Mouse (Mus musculus) heart, postnatal 0 days (tissue): Measurements from ENCODE around the gene Lzts2. TPM values are rescaled to one million over a fixed set of nuclear protein-coding genes. Genes with fewer than 3 reads are reported as not detected.
A peak's percentile ranks its signal among the peaks of the same experiment; 100 is the strongest.

ENCODE experiments used
- ATAC-seq: fragments of 200-750 bp; cut with Nextera tagmentation; 2 replicates; pipeline ENCODE4 v1.8.0; 2017; ENCODE audit warnings: low read depth, moderate number of reproducible peaks, moderate library complexity; ENCODE audit not compliant: insufficient read depth
- DNase-seq: peaks from one replicate; pipeline ENCODE4 v3.0.0-alpha.2; 2016; ENCODE audit warnings: low spot score
- H3K27ac ChIP-seq: fragments of 300-500 bp; sonication (generic); 2 replicates; pipeline ENCODE4 v1.5.1; 2014; ENCODE audit warnings: low read depth, mild to moderate bottlenecking
- H3K27me3 ChIP-seq: fragments of 300-500 bp; sonication (generic); 2 replicates; pipeline ENCODE4 v1.6.1; 2014; ENCODE audit warnings: low read length, mixed read lengths; ENCODE audit not compliant: control insufficient read depth, insufficient read depth
- H3K36me3 ChIP-seq: fragments of 300-500 bp; sonication (generic); replicated peaks from 2 replicates; pipeline ENCODE4 v1.6.1; 2014; ENCODE audit warnings: low read length, mixed read lengths; ENCODE audit not compliant: control insufficient read depth, insufficient read depth
- H3K4me1 ChIP-seq: fragments of 300-500 bp; sonication (generic); 2 replicates; pipeline ENCODE4 v1.6.1; 2014; ENCODE audit warnings: antibody characterized with exemption; ENCODE audit not compliant: control insufficient read depth, insufficient read depth
- H3K4me2 ChIP-seq: fragments of 300-500 bp; sonication (generic); 2 replicates; pipeline ENCODE4 v1.6.1; 2014; ENCODE audit warnings: low read depth, mild to moderate bottlenecking, low read length, moderate library complexity
- H3K4me3 ChIP-seq: fragments of 300-500 bp; sonication (generic); 2 replicates; pipeline ENCODE4 v1.5.1; 2014; ENCODE audit warnings: low read depth, low read length
- H3K9ac ChIP-seq: fragments of 300-500 bp; sonication (generic); replicated peaks from 2 replicates; pipeline ENCODE4 v1.6.1; 2014; ENCODE audit warnings: low read depth, low read length, mixed read lengths
- H3K9me3 ChIP-seq: fragments of 300-500 bp; sonication (generic); replicated peaks from 2 replicates; pipeline ENCODE4 v1.6.1; 2016; ENCODE audit warnings: low read length; ENCODE audit not compliant: control insufficient read depth
- CTCF ChIP-seq: IDR thresholded peaks from 2 replicates; pipeline ENCODE4 v1.5.1; 2016; ENCODE audit warnings: antibody characterized with exemption, control low read depth, low read depth
- EP300 ChIP-seq: IDR thresholded peaks from 2 replicates; pipeline ENCODE4 v1.6.1; 2016; ENCODE audit warnings: antibody characterized with exemption, low read depth
- WGBS: fragments of 180-500 bp; shearing (Covaris S2); extraction: QIAGEN DNeasy Blood & Tissue Kit; methylation state at CpG from one replicate; pipeline ENCODE4 v1.1.7; 2014; 5-methylcytosine and 5-hydroxymethylcytosine counted together
- polyA plus RNA-seq: library from polyadenylated mRNA; unstranded; fragments of >200 nt; fragmentation: Nextera tagmentation; extraction: Ambion mirVana; gene quantifications from 2 replicates; pipeline ENCODE4 v1.2.1, GENCODE M21; 2015
- total RNA-seq: library from RNA; depleted of rRNA; stranded (reverse); fragments of >200 nt; gene quantifications from 2 replicates; pipeline ENCODE4 v1.2.3, GENCODE M21; 2014; ENCODE audit warnings: low replicate concordance

Gene Lzts2
- total and polyA plus RNA-seq, 2 experiments from 2014 or later = 29.7 to 127 TPM

GRCm38 (mm10) chr19:45020348-45020747 lies 6.1 kb downstream of the Lzts2 start:
- H3K4me2 ChIP-seq = peak overlapping the region; percentile 42
- no peak for TF ChIP-seq EP300
- TF ChIP-seq CTCF = no peak
- 0 out of 2 replicates have a peak overlapping the region, but pooled peaks have one; percentile 29 for H3K9ac ChIP-seq
- peak overlapping the region; percentile 27; the same call in 1 of the 2 replicates for H3K27ac ChIP-seq
- ATAC-seq (no peak), DNase-seq (peak; percentile 66)
- H3K4me3 ChIP-seq = peak overlapping the region; percentile 4; the same call in 1 of the 2 replicates
- H3K9me3 ChIP-seq = no peaks in the 10 kb centered on the region
- no peaks in the 10 kb centered on the region for H3K27me3 ChIP-seq
- H3K4me1 ChIP-seq = peaks cover 17% of the 10 kb centered on the region
- peaks cover 24% of the 10 kb centered on the region for H3K36me3 ChIP-seq
- 42% methylated on average over 6 of the region's 6 CpGs for WGBS

- WGBS = 71% methylated on average over 15 of the region's 15 CpGs
- Histone ChIP-seq H3K9ac (0 out of 2 replicates have a peak overlapping the region, but pooled peaks have one; percentile 29), H3K9me3 (no peaks in the 10 kb centered on the region), H3K36me3 (peaks cover 34% of the 10 kb centered on the region), H3K27me3 (no peaks in the 10 kb centered on the region), H3K4me1 (peaks cover 17% of the 10 kb centered on the region), H3K4me2 (0 out of 2 replicates have a peak overlapping the region, but pooled peaks have one; percentile 42), H3K4me3 (no peak overlapping the region), H3K27ac (no peak overlapping the region)
- no peak for TF ChIP-seq CTCF
- no peak for TF ChIP-seq EP300
- DNase-seq = no peak
- no peak for ATAC-seq
These were observed 7.1 kb downstream of the Lzts2 start for GRCm38 (mm10) chr19:45021362-45021761.

- H3K27ac ChIP-seq = no peak overlapping the region
- peaks cover 17% of the 10 kb centered on the region for H3K4me1 ChIP-seq
- no peak overlapping the region for H3K9ac ChIP-seq
- WGBS = 77% methylated on average over 11 of the region's 11 CpGs
- TF ChIP-seq CTCF (no peak), EP300 (no peak)
- peaks cover 49% of the 10 kb centered on the region for H3K36me3 ChIP-seq
- H3K9me3 ChIP-seq = no peaks in the 10 kb centered on the region
- no peaks in the 10 kb centered on the region for H3K27me3 ChIP-seq
- DNase-seq (no peak), ATAC-seq (no peak)
- no peak overlapping the region for H3K4me2 ChIP-seq
- H3K4me3 ChIP-seq = no peak overlapping the region
These were observed 9.8 kb downstream of the Lzts2 start for GRCm38 (mm10) chr19:45023993-45024392.

GRCm38 (mm10) chr19:45024775-45025174 lies 10.6 kb downstream of the Lzts2 start:
- TF ChIP-seq EP300 (no peak), CTCF (no peak)
- Histone ChIP-seq H3K9ac (no peak overlapping the region), H3K4me3 (no peak overlapping the region), H3K4me2 (no peak overlapping the region), H3K36me3 (peaks cover 49% of the 10 kb centered on the region), H3K27ac (no peak overlapping the region), H3K9me3 (no peaks in the 10 kb centered on the region), H3K4me1 (peaks cover 17% of the 10 kb centered on the region), H3K27me3 (no peaks in the 10 kb centered on the region)
- ATAC-seq = no peak
- no peak for DNase-seq
- 89% methylated on average over 20 of the region's 20 CpGs for WGBS

GRCm38 (mm10) chr19:45025937-45026568 lies 11.8 kb downstream of the Lzts2 start:
- peaks cover 49% of the 10 kb centered on the region for H3K36me3 ChIP-seq
- H3K9me3 ChIP-seq = no peaks in the 10 kb centered on the region
- 90% methylated on average over 37 of the region's 37 CpGs for WGBS
- no peak overlapping the region for H3K4me3 ChIP-seq
- H3K4me1 ChIP-seq = peaks cover 14% of the 10 kb centered on the region
- TF ChIP-seq EP300 = no peak
- TF ChIP-seq CTCF = no peak
- H3K27me3 ChIP-seq = no peaks in the 10 kb centered on the region
- H3K4me2 ChIP-seq = no peak overlapping the region
- no peak overlapping the region for H3K9ac ChIP-seq
- DNase-seq (no peak), ATAC-seq (no peak)
- H3K27ac ChIP-seq = no peak overlapping the region
